Mouse (Mus musculus) heart, embryonic 15.5 days (tissue): ENCODE measurements around the gene Med27. TPM values are rescaled to one million over a fixed set of nuclear protein-coding genes. Genes with fewer than 3 reads are reported as not detected.

Experiments used
- ATAC-seq: fragments of 200-750 bp; cut with Nextera tagmentation; replicated peaks from 2 replicates; pipeline ENCODE4 v1.8.0; 2017; ENCODE audit warnings: low read depth, moderate TSS enrichment; ENCODE audit not compliant: insufficient number of reproducible peaks, insufficient read depth, low FRiP score
- H3K27ac ChIP-seq: fragments of 300-500 bp; sonication (generic); 2 replicates; pipeline ENCODE4 v1.5.1; 2015; ENCODE audit warnings: mild to moderate bottlenecking, inconsistent platforms
- H3K27me3 ChIP-seq: fragments of 300-500 bp; sonication (generic); 2 replicates; pipeline ENCODE4 v1.6.1; 2015; ENCODE audit warnings: inconsistent platforms
- H3K36me3 ChIP-seq: fragments of 300-500 bp; sonication (generic); 2 replicates; pipeline ENCODE4 v1.6.1; 2015; ENCODE audit warnings: mild to moderate bottlenecking, inconsistent platforms
- H3K4me1 ChIP-seq: fragments of 300-500 bp; sonication (generic); replicated peaks from 2 replicates; pipeline ENCODE4 v1.6.1; 2015; ENCODE audit warnings: inconsistent platforms
- H3K4me2 ChIP-seq: fragments of 300-500 bp; sonication (generic); 2 replicates; pipeline ENCODE4 v1.6.1; 2015; ENCODE audit warnings: inconsistent platforms, mild to moderate bottlenecking, moderate library complexity
- H3K4me3 ChIP-seq: fragments of 300-500 bp; sonication (generic); 2 replicates; pipeline ENCODE4 v1.5.1; 2015; ENCODE audit warnings: mild to moderate bottlenecking, inconsistent platforms
- H3K9ac ChIP-seq: fragments of 300-500 bp; sonication (generic); 2 replicates; pipeline ENCODE4 v1.6.1; 2015; ENCODE audit warnings: mild to moderate bottlenecking, inconsistent platforms
- H3K9me3 ChIP-seq: fragments of 300-500 bp; sonication (generic); replicated peaks from 2 replicates; pipeline ENCODE4 v1.6.1; 2016; ENCODE audit warnings: inconsistent platforms
- WGBS: fragments of 180-500 bp; shearing (Covaris S2); methylation state at CpG from one replicate; pipeline ENCODE4 v1.1.7; 2015; ENCODE audit warnings: mixed read lengths; 5-methylcytosine and 5-hydroxymethylcytosine counted together
- polyA plus RNA-seq: library from polyadenylated mRNA; unstranded; fragments of >200 nt; fragmentation: Nextera tagmentation; extraction: Ambion mirVana; gene quantifications from 2 replicates; pipeline ENCODE4 v1.2.1, GENCODE M21; 2015

Med27 gene
- polyA plus RNA-seq, 1 experiment from 2014 or later: 26.9 TPM

DNA sequence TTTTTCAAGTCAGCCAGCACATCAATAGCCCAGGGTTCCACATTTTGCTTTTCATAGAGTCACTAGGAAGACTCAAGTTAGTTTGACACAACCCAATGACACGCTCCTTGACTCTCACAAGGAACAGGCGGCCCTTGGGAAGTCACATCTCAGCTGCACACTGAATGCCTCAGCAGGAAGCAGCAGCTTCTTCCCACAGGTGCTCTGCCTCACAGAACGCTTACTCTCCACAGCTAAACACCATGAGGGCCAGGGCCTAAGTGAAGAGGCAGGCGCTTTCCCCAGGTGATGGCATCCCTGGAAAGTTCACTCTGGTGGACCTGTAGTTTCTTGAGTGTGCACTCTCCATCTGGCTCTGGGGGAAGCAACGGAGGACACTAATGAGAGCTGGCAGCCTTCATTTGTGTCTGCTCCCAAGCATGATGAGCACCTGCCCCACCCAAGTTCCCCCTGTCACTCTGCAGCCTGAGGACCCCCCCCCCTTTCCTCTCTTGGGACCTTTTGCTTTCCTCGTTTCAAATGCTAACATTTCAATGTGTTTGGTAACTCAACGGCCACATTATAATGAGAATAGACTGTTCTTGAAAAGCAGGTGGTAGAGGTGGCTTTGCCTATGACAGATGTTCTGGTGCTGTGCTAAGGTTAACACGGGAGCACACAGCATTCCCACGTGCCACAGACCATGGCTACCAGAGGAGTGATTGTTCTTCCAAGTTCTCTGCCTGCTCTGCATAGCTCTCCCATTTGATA is 154.2 kb downstream of the Med27 start:
- Histone ChIP-seq H3K36me3 (no peaks in the 10 kb centered on the region), H3K4me3 (no peak overlapping the region), H3K27me3 (no peaks in the 10 kb centered on the region), H3K9ac (no peak overlapping the region), H3K4me2 (no peak overlapping the region), H3K9me3 (no peaks in the 10 kb centered on the region; the same call in 1 of the 2 replicates), H3K4me1 (no peaks in the 10 kb centered on the region), H3K27ac (no peak overlapping the region)
- 83% methylated on average over 9 of the region's 9 CpGs for WGBS
- ATAC-seq: no peak

DNA sequence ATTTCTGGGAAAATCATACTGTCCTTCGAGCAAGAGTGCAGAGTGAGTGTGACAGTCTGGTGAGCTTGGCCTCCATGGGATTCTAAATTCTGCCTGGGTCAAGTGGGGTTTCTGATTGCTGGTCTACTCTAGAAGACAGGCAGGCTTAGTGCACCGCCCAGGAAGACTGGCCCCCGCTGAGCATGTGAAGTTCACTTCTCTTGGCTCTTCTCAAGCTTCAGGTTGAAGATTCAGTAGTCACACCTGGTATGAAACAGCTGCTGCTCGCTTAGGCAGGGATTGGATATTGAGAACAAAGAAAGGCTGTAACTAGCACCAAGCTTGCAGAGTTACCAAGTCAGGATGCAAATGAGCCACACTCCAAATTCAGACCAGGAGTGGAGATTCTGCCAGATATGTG is 154.8 kb downstream of the Med27 start:
- Histone ChIP-seq H3K27ac (no peak overlapping the region), H3K4me3 (no peak overlapping the region), H3K4me2 (no peak overlapping the region), H3K9ac (no peak overlapping the region), H3K9me3 (no peaks in the 10 kb centered on the region; the same call in 1 of the 2 replicates), H3K27me3 (no peaks in the 10 kb centered on the region), H3K36me3 (no peaks in the 10 kb centered on the region), H3K4me1 (no peaks in the 10 kb centered on the region)
- ATAC-seq: no peak
- WGBS: 72% methylated on average over 4 of the region's 4 CpGs

- no peak overlapping the region for H3K4me2 ChIP-seq
- H3K4me1 ChIP-seq: no peaks in the 10 kb centered on the region
- H3K27ac ChIP-seq: no peak overlapping the region
- ATAC-seq: no peak
- WGBS: 72% methylated on average over 6 of the region's 6 CpGs
- no peak overlapping the region for H3K4me3 ChIP-seq
- H3K27me3 ChIP-seq: no peaks in the 10 kb centered on the region
- H3K36me3 ChIP-seq: no peaks in the 10 kb centered on the region
- H3K9me3 ChIP-seq: no peaks in the 10 kb centered on the region; the same call in 1 of the 2 replicates
- H3K9ac ChIP-seq: no peak overlapping the region
These were observed 158.2 kb downstream of the Med27 start for GRCm38 (mm10) chr2:29504848-29505247.

GRCm38 (mm10) chr2:29506411-29506810 is 159.8 kb downstream of the Med27 start:
- H3K4me1 ChIP-seq: no peaks in the 10 kb centered on the region
- no peaks in the 10 kb centered on the region; the same call in 1 of the 2 replicates for H3K9me3 ChIP-seq
- 81% methylated on average over 4 of the region's 4 CpGs for WGBS
- H3K36me3 ChIP-seq: no peaks in the 10 kb centered on the region
- H3K4me3 ChIP-seq: no peak overlapping the region
- ATAC-seq: no peak
- no peak overlapping the region for H3K9ac ChIP-seq
- H3K27ac ChIP-seq: no peak overlapping the region
- no peaks in the 10 kb centered on the region for H3K27me3 ChIP-seq
- no peak overlapping the region for H3K4me2 ChIP-seq

- Histone ChIP-seq H3K4me2 (no peak overlapping the region), H3K9ac (no peak overlapping the region), H3K9me3 (no peaks in the 10 kb centered on the region), H3K27ac (no peak overlapping the region), H3K4me3 (no peak overlapping the region), H3K4me1 (peaks cover 20% of the 10 kb centered on the region), H3K27me3 (no peaks in the 10 kb centered on the region), H3K36me3 (no peaks in the 10 kb centered on the region)
- ATAC-seq: no peak
- 46% methylated on average over 7 of the region's 7 CpGs for WGBS
These were observed 166.5 kb downstream of the Med27 start for GRCm38 (mm10) chr2:29513131-29513530.

- Histone ChIP-seq H3K4me1 (peaks cover 20% of the 10 kb centered on the region), H3K4me3 (no peak overlapping the region), H3K9ac (no peak overlapping the region), H3K27ac (no peak overlapping the region), H3K36me3 (no peaks in the 10 kb centered on the region), H3K27me3 (no peaks in the 10 kb centered on the region), H3K9me3 (no peaks in the 10 kb centered on the region), H3K4me2 (no peak overlapping the region)
- 71% methylated on average over 6 of the region's 6 CpGs for WGBS
- no peak for ATAC-seq
These were observed 168.2 kb downstream of the Med27 start for GRCm38 (mm10) chr2:29514836-29515235.

GRCm38 (mm10) chr2:29515831-29516447 is 169.3 kb downstream of the Med27 start:
- H3K27me3 ChIP-seq: no peaks in the 10 kb centered on the region
- H3K4me1 ChIP-seq: peaks cover 20% of the 10 kb centered on the region
- 84% methylated on average over 4 of the region's 4 CpGs for WGBS
- ATAC-seq: no peak
- no peaks in the 10 kb centered on the region for H3K36me3 ChIP-seq
- no peak overlapping the region for H3K27ac ChIP-seq
- no peak overlapping the region for H3K9ac ChIP-seq
- no peak overlapping the region for H3K4me3 ChIP-seq
- no peaks in the 10 kb centered on the region for H3K9me3 ChIP-seq
- no peak overlapping the region for H3K4me2 ChIP-seq

GRCm38 (mm10) chr2:29516621-29517170 is 170.1 kb downstream of the Med27 start:
- Histone ChIP-seq H3K27ac (no peak overlapping the region), H3K4me1 (peaks cover 22% of the 10 kb centered on the region)
- WGBS: 40% methylated on average over 9 of the region's 9 CpGs

DNA sequence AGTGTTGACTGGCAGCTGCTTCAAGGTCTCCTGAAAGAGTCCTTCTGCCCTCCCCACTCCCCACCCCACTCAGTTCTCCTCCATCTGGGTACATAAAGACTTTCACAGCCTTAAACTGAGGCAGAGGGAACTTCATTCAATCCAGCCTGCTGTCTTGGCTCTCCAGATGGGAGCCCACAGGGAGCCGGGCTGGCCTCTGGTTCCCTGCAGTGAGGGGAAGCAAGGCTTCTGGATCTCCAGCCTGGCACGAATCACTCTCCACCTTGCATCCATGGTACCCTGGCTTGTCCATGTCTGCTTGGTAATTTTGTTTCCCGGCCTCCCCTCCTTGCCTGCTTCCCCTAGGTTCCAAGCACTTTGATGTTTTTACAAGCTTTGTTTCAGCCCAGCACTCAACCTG is 172.8 kb downstream of the Med27 start:
- Histone ChIP-seq H3K36me3 (no peaks in the 10 kb centered on the region), H3K27ac (no peak overlapping the region), H3K4me1 (peaks cover 18% of the 10 kb centered on the region), H3K4me2 (no peak overlapping the region), H3K4me3 (no peak overlapping the region), H3K27me3 (no peaks in the 10 kb centered on the region), H3K9me3 (no peaks in the 10 kb centered on the region), H3K9ac (no peak overlapping the region)
- 55% methylated on average over 3 of the region's 3 CpGs for WGBS
- no peak for ATAC-seq

More at GRCm38 (mm10) chr2:29516621-29517170, 170.1 kb downstream of the Med27 start:
- no peak overlapping the region for H3K4me2 ChIP-seq
- H3K27me3 ChIP-seq: no peaks in the 10 kb centered on the region
- ATAC-seq: no peak
- H3K9ac ChIP-seq: no peak overlapping the region
- no peak overlapping the region for H3K4me3 ChIP-seq
- H3K36me3 ChIP-seq: no peaks in the 10 kb centered on the region
- H3K9me3 ChIP-seq: no peaks in the 10 kb centered on the region

GRCm38 (mm10) chr2:29520206-29520605 is 173.6 kb downstream of the Med27 start:
- ATAC-seq: no peak
- H3K27ac ChIP-seq: no peak overlapping the region
- H3K4me3 ChIP-seq: no peak overlapping the region
- WGBS: 86% methylated on average over 6 of the region's 6 CpGs
- no peak overlapping the region for H3K4me2 ChIP-seq
- H3K4me1 ChIP-seq: peaks cover 26% of the 10 kb centered on the region
- no peaks in the 10 kb centered on the region for H3K36me3 ChIP-seq
- H3K9ac ChIP-seq: no peak overlapping the region
- H3K9me3 ChIP-seq: no peaks in the 10 kb centered on the region
- H3K27me3 ChIP-seq: no peaks in the 10 kb centered on the region

DNA sequence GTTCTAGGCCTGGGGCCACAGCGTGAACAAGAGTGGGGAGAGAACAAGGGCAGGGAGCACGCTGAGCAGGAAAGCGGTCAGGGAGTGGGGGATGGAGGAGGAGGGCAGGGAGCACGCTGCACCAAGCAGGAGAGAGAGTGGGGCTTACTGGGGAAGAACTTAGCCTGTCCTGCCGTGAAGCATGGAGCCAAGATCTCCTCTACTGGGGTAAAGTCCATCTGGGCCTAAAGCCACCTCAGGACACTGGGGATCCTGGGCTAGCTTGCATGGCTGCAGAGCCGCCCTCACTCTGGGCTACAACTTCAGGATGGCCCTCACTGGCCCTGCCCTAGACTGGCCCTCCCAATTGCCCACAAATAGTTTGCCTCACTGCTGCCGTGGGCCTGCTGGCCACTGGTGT is 174.9 kb downstream of the Med27 start:
- no peak overlapping the region for H3K9ac ChIP-seq
- H3K27ac ChIP-seq: no peak overlapping the region
- H3K4me3 ChIP-seq: no peak overlapping the region
- H3K9me3 ChIP-seq: no peaks in the 10 kb centered on the region
- no peaks in the 10 kb centered on the region for H3K36me3 ChIP-seq
- ATAC-seq: no peak
- no peak overlapping the region for H3K4me2 ChIP-seq
- no peaks in the 10 kb centered on the region for H3K27me3 ChIP-seq
- 82% methylated on average over 7 of the region's 7 CpGs for WGBS
- peaks cover 38% of the 10 kb centered on the region for H3K4me1 ChIP-seq
